Mouse (Mus musculus): ENCODE results near the gene Dnah17.

DNA sequence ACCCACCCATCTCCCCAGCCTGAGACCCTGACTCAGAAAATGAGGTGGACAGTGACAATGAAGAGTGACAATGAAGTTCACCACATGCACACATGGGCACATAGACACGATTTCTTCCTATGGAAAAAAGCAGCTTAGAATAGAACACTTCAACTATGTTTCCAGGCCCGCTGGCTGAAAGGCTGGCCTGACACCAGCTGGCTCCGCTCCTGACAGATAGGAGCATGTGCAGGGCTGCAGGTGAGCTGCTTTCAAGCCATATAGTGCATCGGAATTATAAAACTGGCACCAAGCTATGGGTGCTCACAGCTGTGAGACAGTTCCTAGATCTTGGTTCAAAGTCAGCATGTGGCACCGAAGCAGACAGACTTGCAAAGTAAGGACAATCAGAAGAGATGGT is 39.9 kb upstream of the Dnah17 start:
- TF ChIP-seq CHD2 (IDR thresholded peaks at IDR 0.05; ENCODE audit: low read depth, low read length) (no peak), ZNF384 (IDR thresholded peaks at IDR 0.05; ENCODE audit: low read depth, low read length) (no peak), ZC3H11A (IDR thresholded peaks at IDR 0.05; ENCODE audit: borderline replicate concordance, low read depth, low read length) (no peak)

Data from ES-E14 (cell line).